Mouse (Mus musculus) brain, embryonic 14.5 days (tissue): ENCODE results near the gene Ddx54. TPM values are rescaled to one million over a fixed set of nuclear protein-coding genes. Genes with fewer than 3 reads are reported as not detected.

Experiments
- DNase-seq: peaks from one replicate; pipeline ENCODE4 v3.0.0-alpha.2; 2011; ENCODE audit warnings: low read depth
- CTCF ChIP-seq: fragments of 200-500 bp; IDR thresholded peaks from 2 replicates; pipeline ENCODE4 v1.5.1; 2012; ENCODE audit warnings: inconsistent platforms, mild to moderate bottlenecking, moderate library complexity, borderline replicate concordance; ENCODE audit not compliant: insufficient read depth, insufficient read length; ENCODE audit errors: extremely low read depth
- POLR2A ChIP-seq: fragments of 200-500 bp; IDR thresholded peaks from 2 replicates; pipeline ENCODE4 v1.6.1; 2012; ENCODE audit warnings: mild to moderate bottlenecking, inconsistent platforms, borderline replicate concordance; ENCODE audit not compliant: poor library complexity, insufficient read depth, insufficient read length, severe bottlenecking; ENCODE audit errors: extremely low read depth
- polyA plus RNA-seq: library from polyadenylated mRNA; depleted of rRNA; stranded (reverse); fragments of >200 nt; gene quantifications from 2 replicates; pipeline ENCODE4 v1.2.3, GENCODE M21; 2012

Ddx54 gene
- polyA plus RNA-seq, 1 experiment = 49.7 TPM

DNA sequence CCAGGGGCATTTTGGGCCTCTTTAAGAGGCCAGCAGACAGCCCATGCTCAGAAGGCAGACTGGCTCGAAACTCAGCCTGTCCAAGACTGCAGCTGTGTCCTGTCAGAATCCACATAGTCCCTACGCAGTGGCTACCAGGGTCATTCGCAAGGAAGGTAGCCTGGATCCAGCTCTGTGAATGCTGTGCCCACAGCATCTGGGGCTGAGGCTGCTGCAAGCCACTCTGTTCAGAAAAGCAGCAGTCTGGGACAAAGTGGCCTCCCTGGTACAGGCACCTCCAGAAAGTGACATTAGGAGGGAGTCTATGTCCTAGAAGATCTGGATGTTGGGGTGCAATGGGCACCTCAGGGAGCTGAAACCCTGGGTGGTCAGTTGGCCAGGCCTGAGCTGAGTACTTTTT, 42.7 kb upstream of the Ddx54 start:
- no peak for TF ChIP-seq CTCF
- no peak for TF ChIP-seq POLR2A
- no peak for DNase-seq

DNA sequence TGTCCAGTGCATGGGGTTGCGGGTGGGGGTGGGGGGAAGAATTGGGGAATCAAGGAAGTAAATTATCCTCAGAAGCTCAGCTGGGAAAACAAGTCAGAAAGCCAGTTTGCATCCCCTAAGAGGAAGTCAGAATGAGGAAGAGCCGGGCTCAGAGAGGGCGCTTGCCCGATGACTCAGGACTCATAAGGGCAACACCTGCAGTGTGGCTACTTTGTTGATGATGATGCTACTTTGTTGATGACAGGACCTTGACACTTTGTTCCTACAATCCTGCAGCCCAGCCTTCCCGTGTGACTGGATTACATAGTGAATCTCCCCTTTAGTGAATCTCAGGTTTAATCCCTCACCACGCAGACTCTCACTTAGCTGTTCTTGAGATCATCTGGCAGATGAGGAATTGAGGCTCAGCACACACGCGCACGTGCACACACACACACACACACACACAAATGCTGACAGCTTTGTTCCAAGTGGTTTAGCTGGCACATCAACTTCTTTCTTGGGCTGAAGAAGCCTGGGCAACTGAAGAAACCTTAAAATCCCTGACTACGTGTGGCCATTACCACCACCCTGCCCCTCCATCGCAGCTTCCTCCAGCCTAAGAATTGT, 42.1 kb upstream of the Ddx54 start:
- no peak for TF ChIP-seq POLR2A
- no peak for TF ChIP-seq CTCF
- no peak for DNase-seq

DNA sequence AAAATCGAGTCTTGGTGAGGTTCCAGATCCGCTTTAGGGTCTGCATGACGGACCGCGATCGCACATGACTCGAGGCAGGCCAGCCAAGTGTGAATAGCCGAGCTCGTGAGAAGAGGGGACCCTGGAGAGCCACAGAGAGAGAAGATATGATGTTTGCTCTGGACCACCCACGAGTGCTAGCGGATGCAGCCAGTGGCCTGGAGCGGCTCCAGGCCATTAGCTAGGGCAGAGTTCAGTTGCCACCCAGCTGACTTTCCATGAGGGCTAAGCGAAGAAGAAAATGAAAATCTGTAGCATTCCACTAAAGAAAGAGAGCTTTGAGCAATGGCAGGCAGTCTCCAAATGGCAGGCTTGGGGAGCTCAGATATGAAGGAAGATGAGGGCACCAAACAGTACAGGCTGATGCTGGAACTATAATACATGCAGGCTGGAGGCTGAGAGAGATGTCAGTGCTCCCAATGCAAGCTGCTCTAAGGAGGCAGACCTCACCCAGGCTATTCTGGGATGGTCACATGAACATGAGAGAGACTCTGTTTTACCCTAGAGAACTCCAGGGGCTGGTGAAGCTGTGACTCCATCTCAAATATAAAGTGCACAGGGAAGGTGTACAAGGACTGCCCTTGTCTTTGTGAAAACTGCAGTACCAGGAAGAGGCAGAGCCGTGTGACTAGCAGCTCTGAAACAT, 41.3 kb upstream of the Ddx54 start:
- TF ChIP-seq POLR2A (no peak), CTCF (no peak)
- no peak for DNase-seq

DNA sequence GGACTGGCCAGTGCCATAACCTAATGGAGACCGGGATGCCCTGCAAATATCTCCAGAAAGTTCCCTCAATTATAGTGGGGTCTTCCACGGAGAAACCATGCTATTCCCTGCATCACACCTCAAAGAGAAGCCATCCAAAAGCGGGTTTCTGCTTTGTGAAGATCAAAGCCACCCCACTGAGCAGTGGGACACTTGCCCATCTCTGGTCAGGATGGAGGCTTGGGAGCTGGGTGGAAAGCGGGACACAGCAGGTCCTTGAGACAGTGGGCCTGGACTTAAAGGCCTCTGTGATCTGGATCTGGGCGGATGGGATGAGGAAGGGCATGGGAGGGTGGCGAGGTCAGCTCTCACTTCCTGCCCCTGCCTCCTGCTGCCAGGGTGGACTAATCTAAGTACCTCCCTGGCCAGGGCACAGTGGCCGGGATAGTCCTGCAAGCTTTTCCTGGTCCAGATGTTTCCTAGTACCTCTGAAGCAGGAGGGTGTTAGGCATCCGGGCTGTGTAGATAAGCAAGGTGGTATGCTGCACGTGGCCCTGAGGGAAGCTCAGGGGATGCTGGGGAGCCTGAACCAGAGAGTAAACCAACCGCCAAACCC, 38.0 kb upstream of the Ddx54 start:
- no peak for TF ChIP-seq POLR2A
- TF ChIP-seq CTCF = no peak
- no peak for DNase-seq

DNA sequence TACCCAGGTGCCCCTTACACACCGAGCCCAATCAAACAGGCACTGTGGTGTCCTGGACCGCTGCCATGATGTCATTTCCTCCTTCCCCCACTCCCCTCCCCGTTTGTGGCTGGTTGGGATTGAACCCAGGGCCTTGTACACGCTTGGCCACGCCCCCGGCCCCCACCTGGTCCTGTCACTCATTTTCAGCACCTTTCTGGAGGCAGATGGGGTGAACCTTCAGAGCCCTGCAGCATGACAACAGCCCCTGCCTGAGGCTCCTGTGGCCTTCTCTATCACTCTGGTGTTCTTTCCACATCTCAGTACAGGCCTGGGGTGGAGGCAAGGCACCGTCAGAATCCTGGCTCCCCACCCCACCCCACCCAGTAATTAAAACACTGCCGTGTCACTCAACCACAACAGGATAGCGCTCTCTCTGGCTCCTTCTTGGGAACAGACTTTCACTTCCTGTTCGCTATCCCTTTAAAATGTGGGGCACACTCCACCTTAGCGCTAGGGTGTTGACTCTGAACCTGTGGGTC, 35.7 kb upstream of the Ddx54 start:
- no peak for DNase-seq
- TF ChIP-seq CTCF (no peak), POLR2A (no peak)

DNA sequence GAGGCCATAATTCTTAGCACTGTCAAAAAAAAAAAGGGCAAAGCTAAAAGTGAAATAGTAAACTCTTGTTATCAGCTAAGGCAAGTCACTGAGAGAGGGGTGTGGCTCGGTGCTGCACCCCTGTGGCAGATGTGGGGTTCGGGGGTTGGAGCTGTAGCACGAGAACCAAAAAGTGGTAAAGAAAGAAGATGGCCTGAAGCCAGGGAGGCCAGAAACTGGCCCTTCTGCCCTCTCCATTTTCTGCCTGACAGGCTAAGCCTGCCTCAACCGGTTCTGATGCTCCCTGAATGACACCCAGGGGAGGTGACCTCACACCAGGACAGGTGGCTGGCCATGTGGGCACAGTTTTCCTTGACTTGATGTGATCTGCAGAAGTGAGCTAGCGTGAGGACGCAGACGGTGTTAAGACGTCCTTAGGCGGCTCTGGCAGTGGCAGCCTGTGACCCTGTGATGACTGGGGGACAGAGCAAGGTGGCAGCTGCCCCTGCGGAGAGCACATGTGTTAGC, 34.6 kb upstream of the Ddx54 start:
- DNase-seq = no peak
- TF ChIP-seq CTCF (no peak), POLR2A (no peak)

DNA sequence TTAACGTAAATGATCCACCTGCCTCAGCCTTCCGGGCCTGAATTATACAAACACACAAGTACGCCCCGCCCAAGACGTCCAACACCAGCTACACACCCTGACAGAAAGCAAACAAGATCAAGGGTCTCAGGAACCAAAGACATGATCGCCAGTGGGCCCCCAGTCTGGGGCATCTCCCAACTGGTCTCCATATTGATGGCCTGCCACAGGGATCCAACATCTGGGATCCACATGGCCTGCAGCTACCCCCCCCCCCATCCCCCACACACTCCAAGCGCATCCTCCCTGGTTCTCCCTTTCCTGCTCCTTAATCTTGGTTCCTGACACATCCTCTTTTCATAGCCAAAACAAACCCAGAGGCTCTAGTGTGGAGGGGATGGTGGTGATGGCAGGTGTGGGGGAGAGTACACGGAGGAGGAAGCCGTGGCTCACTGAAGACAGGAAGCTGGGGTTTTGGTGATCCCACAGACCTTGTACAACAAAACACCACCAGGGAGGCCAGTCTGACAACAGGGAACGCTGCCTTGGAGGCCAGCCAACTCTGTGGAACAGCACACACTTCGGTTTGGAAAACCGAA, 33.9 kb upstream of the Ddx54 start:
- DNase-seq = no peak
- TF ChIP-seq CTCF (no peak), POLR2A (no peak)

DNA sequence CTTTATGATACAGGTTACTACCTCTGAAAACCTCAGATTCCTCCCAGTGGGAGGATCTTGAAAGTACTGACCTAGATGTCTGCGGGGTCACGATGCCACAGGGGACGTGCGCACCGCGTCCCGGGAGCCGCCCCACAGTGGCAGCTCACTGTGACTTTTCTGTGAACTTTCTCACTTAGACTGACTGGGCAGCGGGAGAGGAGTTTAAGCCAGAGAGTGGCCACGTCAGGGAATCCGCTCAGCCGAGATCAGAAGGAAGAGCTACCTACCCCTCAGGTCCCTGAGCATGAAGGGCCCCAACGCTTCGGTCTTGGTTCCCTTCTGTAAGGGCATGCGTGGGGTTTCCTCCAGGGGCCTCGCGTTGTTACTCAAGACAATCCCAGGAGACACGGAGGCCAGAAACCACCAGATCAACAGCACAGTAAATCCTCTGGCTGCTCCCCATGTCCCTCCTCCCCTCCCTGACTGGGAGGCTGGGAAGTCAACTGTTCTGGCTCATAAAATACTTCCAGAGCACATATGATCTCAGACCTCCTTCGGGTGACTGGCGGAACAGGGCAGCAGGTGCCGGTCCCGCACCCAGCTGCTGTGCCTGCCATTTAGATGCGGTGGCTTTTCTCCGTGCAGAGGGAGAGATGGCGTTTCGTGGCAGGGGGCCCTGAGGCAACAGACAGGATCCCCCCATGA, 33.2 kb upstream of the Ddx54 start:
- DNase-seq = no peak
- no peak for TF ChIP-seq CTCF
- no peak for TF ChIP-seq POLR2A

DNA sequence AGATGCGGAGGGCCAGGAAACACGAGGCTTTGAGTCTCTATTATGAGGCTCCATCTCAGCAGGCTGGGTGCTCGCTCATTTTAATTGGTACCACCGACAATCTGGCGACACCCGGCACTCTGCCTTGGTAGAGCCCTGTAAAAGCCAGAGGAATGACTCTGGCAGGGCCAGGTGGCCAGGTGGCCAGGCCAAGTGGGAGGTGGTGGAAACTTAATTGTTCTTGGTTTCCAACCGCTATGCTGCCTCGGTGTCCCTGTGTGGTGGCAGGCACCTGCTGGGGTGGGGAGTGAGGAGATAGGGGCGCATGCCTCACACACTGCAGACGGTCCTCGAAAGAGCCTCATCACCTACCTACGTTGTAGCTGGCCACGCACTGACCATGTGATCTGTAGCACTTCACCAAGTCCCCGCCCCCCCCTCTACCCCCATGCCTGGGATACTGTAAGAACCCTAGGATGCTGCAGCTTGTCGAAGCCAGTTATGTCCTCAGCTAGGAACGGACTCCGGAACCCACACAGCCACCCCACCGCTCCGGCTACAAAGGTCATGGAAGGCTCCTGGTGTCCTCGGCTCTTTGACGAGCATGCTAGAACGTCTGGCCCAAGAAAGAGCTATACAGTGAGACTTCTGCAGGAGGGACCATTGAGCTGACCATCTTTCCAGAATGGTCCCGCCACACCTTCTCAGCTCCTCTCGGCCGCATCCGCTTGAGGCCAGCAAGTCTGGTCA, 32.5 kb upstream of the Ddx54 start:
- peak; percentile 71 for DNase-seq
- TF ChIP-seq POLR2A = no peak
- no peak for TF ChIP-seq CTCF

DNA sequence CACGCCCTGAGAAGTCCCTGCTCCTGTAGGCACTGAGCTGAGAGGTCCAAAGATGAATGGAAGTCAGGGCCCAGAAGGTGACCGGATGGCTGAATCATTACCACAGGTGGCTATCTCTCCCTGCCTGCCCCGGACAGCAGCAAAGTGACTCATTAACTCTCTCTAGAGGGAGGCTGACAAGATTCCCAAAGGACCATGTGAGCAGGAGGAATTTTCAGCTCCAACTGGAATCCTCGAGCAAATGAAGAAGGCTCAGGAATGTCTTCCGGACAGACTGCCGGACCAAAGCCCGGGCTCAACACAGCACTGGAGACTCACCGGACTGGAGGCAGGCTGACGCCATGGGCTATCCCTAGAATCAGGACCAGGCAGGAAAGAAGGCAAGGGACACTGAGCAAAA, 30.5 kb upstream of the Ddx54 start:
- DNase-seq = no peak
- TF ChIP-seq POLR2A (no peak), CTCF (no peak)

DNA sequence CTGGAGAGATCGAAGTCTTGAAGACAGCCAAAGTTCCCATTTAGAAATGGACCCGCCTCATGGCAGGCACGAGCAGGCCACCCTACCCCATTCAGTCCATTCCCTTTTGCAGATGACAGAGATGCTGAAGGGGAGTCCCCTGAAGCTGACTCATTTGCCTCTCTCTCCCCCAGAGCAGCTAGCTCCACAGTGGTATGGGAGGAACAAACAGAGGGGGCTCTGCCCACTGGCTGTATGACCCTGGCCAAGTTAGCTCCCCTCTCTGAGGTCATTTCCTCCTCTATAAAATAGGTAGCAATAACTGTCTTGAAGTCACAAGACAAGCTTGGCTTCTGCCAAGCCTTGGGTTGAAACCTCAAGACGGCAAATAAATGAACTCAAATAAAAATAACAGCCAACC, 29.0 kb upstream of the Ddx54 start:
- no peak for TF ChIP-seq CTCF
- TF ChIP-seq POLR2A = no peak
- no peak for DNase-seq
